Mouse (Mus musculus) brain, embryonic 14.5 days (tissue): ENCODE results near the gene Rasa4.

Experiments
- CTCF ChIP-seq: fragments of 200-500 bp; IDR thresholded peaks from 2 replicates; pipeline ENCODE4 v1.5.1; 2012; ENCODE audit warnings: inconsistent platforms, mild to moderate bottlenecking, moderate library complexity, borderline replicate concordance; ENCODE audit not compliant: insufficient read depth, insufficient read length; ENCODE audit errors: extremely low read depth
- POLR2A ChIP-seq: fragments of 200-500 bp; IDR thresholded peaks from 2 replicates; pipeline ENCODE4 v1.6.1; 2012; ENCODE audit warnings: mild to moderate bottlenecking, inconsistent platforms, borderline replicate concordance; ENCODE audit not compliant: poor library complexity, insufficient read depth, insufficient read length, severe bottlenecking; ENCODE audit errors: extremely low read depth

GRCm38 (mm10) chr5:136108486-136108885 lies 24.8 kb downstream of the Rasa4 start:
- TF ChIP-seq POLR2A (no peak), CTCF (no peak)
